Mouse (Mus musculus) hindbrain, postnatal 0 days (tissue): Measurements from ENCODE around the gene Arid1b. TPM values are rescaled to one million over a fixed set of nuclear protein-coding genes. Genes with fewer than 3 reads are reported as not detected.
A peak's percentile ranks its signal among the peaks of the same experiment; 100 is the strongest.

Experiments used
- ATAC-seq: fragments of 200-750 bp; cut with Nextera tagmentation; 2 replicates; pipeline ENCODE4 v1.8.0; 2017; ENCODE audit warnings: mild to moderate bottlenecking, moderate TSS enrichment, moderate library complexity
- DNase-seq: peaks from one replicate; pipeline ENCODE4 v3.0.0-alpha.2; 2015; ENCODE audit warnings: low spot score
- H3K27ac ChIP-seq: fragments of 300-500 bp; sonication (generic); 2 replicates; pipeline ENCODE4 v1.5.1; 2014; ENCODE audit warnings: mild to moderate bottlenecking
- H3K27me3 ChIP-seq: fragments of 300-500 bp; sonication (generic); 2 replicates; pipeline ENCODE4 v1.6.1; 2014; ENCODE audit warnings: low read length, mixed read lengths; ENCODE audit not compliant: insufficient read depth
- H3K36me3 ChIP-seq: fragments of 300-500 bp; sonication (generic); 2 replicates; pipeline ENCODE4 v1.6.1; 2014; ENCODE audit warnings: low read length, mixed read lengths; ENCODE audit not compliant: insufficient read depth
- H3K4me1 ChIP-seq: fragments of 300-500 bp; sonication (generic); 2 replicates; pipeline ENCODE4 v1.6.1; 2014; ENCODE audit warnings: antibody characterized with exemption, low read length, mixed read lengths; ENCODE audit not compliant: insufficient read depth
- H3K4me2 ChIP-seq: fragments of 300-500 bp; sonication (generic); 2 replicates; pipeline ENCODE4 v1.6.1; 2014; ENCODE audit warnings: low read depth, mild to moderate bottlenecking, low read length, moderate library complexity, mixed read lengths
- H3K4me3 ChIP-seq: fragments of 300-500 bp; sonication (generic); 2 replicates; pipeline ENCODE4 v1.5.1; 2014; ENCODE audit warnings: low read length
- H3K9ac ChIP-seq: fragments of 300-500 bp; sonication (generic); replicated peaks from 2 replicates; pipeline ENCODE4 v1.6.1; 2014; ENCODE audit warnings: mild to moderate bottlenecking, low read length, moderate library complexity, mixed read lengths
- H3K9me3 ChIP-seq: fragments of 300-500 bp; sonication (generic); 2 replicates; pipeline ENCODE4 v1.6.1; 2016; ENCODE audit warnings: low read length, mixed read lengths
- CTCF ChIP-seq: IDR thresholded peaks from 2 replicates; pipeline ENCODE4 v1.5.1; 2016; ENCODE audit warnings: antibody characterized with exemption, control low read depth, low read depth
- WGBS: fragments of 180-500 bp; shearing (Covaris S2); extraction: QIAGEN DNeasy Blood & Tissue Kit; methylation state at CpG from one replicate; pipeline ENCODE4 v1.1.7; 2014; 5-methylcytosine and 5-hydroxymethylcytosine counted together
- polyA plus RNA-seq: library from polyadenylated mRNA; unstranded; fragments of >200 nt; fragmentation: Nextera tagmentation; extraction: Ambion mirVana; gene quantifications from 2 replicates; pipeline ENCODE4 v1.2.1, GENCODE M21; 2015
- total RNA-seq: library from RNA; depleted of rRNA; stranded (reverse); fragments of >200 nt; gene quantifications from 2 replicates; pipeline ENCODE4 v1.2.3, GENCODE M21; 2014

Gene Arid1b
- total and polyA plus RNA-seq, 2 experiments from 2014 or later = 10.5 to 62.5 TPM

DNA sequence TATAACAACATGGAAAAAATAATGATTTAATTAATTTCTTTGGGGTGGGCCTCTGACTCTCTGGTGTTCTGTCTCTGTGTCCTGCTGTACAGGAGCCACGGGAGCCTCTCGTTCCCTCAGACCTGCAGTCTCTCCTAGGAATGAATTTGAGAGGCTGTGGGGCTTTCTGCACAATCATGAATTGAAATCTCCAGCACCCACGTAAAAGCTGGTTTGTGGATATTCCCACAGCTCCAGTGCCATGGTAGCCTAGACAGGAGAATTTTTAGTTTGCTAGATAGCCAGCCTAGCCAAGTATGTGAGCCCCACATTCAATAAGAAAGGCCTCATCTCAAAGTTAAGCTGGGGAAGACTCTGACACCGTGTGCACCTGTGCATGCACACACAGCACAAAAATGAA, 335.3 kb downstream of the Arid1b start:
- 78% methylated on average over 4 of the region's 4 CpGs for WGBS
- ATAC-seq (no peak), DNase-seq (no peak)
- Histone ChIP-seq H3K27me3 (no peaks in the 10 kb centered on the region), H3K9me3 (no peaks in the 10 kb centered on the region), H3K36me3 (peaks cover 53% of the 10 kb centered on the region), H3K27ac (no peak overlapping the region), H3K9ac (no peak overlapping the region), H3K4me3 (no peak overlapping the region), H3K4me2 (no peak overlapping the region), H3K4me1 (no peaks in the 10 kb centered on the region)
- no peak for TF ChIP-seq CTCF

- no peak overlapping the region for H3K4me2 ChIP-seq
- DNase-seq = no peak
- no peaks in the 10 kb centered on the region for H3K27me3 ChIP-seq
- H3K9ac ChIP-seq = no peak overlapping the region
- H3K36me3 ChIP-seq = peaks cover 59% of the 10 kb centered on the region
- 41% methylated on average over 6 of the region's 6 CpGs for WGBS
- H3K27ac ChIP-seq = no peak overlapping the region
- no peaks in the 10 kb centered on the region for H3K9me3 ChIP-seq
- H3K4me3 ChIP-seq = no peak overlapping the region
- no peak for TF ChIP-seq CTCF
- no peak for ATAC-seq
- H3K4me1 ChIP-seq = no peaks in the 10 kb centered on the region
Measured at GRCm38 (mm10) chr17:5330063-5330462, 335.9 kb downstream of the Arid1b start.

- no peak overlapping the region for H3K4me2 ChIP-seq
- no peak overlapping the region for H3K4me3 ChIP-seq
- DNase-seq = no peak
- no peaks in the 10 kb centered on the region for H3K4me1 ChIP-seq
- no peak overlapping the region for H3K9ac ChIP-seq
- TF ChIP-seq CTCF = no peak
- no peaks in the 10 kb centered on the region for H3K9me3 ChIP-seq
- no peak overlapping the region for H3K27ac ChIP-seq
- 83% methylated on average over 7 of the region's 7 CpGs for WGBS
- no peak for ATAC-seq
- H3K36me3 ChIP-seq = peaks cover 59% of the 10 kb centered on the region
- H3K27me3 ChIP-seq = no peaks in the 10 kb centered on the region
Measured at GRCm38 (mm10) chr17:5330644-5331043, 336.5 kb downstream of the Arid1b start.

GRCm38 (mm10) chr17:5331387-5331786, 337.3 kb downstream of the Arid1b start:
- DNase-seq = peak; percentile 66
- ATAC-seq = no peak
- WGBS = 80% methylated on average over 1 of the region's 1 CpGs
- no peak overlapping the region for H3K4me3 ChIP-seq
- no peak overlapping the region for H3K9ac ChIP-seq
- TF ChIP-seq CTCF = peak; percentile 72
- H3K4me2 ChIP-seq = no peak overlapping the region
- H3K27ac ChIP-seq = no peak overlapping the region
- H3K9me3 ChIP-seq = no peaks in the 10 kb centered on the region
- no peaks in the 10 kb centered on the region for H3K27me3 ChIP-seq
- peaks cover 66% of the 10 kb centered on the region for H3K36me3 ChIP-seq
- no peaks in the 10 kb centered on the region for H3K4me1 ChIP-seq

- Histone ChIP-seq H3K4me3 (no peak overlapping the region), H3K4me1 (no peaks in the 10 kb centered on the region), H3K9ac (no peak overlapping the region), H3K27ac (no peak overlapping the region), H3K27me3 (no peaks in the 10 kb centered on the region), H3K9me3 (no peaks in the 10 kb centered on the region), H3K4me2 (no peak overlapping the region), H3K36me3 (peaks cover 66% of the 10 kb centered on the region)
- ATAC-seq (peak; percentile 57; the same call in 1 of the 2 replicates), DNase-seq (peak; percentile 32)
- WGBS = 71% methylated on average over 7 of the region's 7 CpGs
- TF ChIP-seq CTCF = no peak
Measured at GRCm38 (mm10) chr17:5334567-5334966, 340.4 kb downstream of the Arid1b start.

- H3K4me2 ChIP-seq = no peak overlapping the region
- no peaks in the 10 kb centered on the region for H3K4me1 ChIP-seq
- peaks cover 37% of the 10 kb centered on the region for H3K36me3 ChIP-seq
- H3K9ac ChIP-seq = no peak overlapping the region
- no peak overlapping the region for H3K4me3 ChIP-seq
- ATAC-seq = no peak
- no peak overlapping the region for H3K27ac ChIP-seq
- 75% methylated on average over 1 of the region's 1 CpGs for WGBS
- H3K27me3 ChIP-seq = no peaks in the 10 kb centered on the region
- no peak for DNase-seq
- no peak for TF ChIP-seq CTCF
- no peaks in the 10 kb centered on the region for H3K9me3 ChIP-seq
Measured at GRCm38 (mm10) chr17:5344426-5344825, 350.3 kb downstream of the Arid1b start.

- H3K9ac ChIP-seq = no peak overlapping the region
- H3K4me2 ChIP-seq = no peak overlapping the region
- no peak overlapping the region for H3K4me3 ChIP-seq
- no peaks in the 10 kb centered on the region for H3K27me3 ChIP-seq
- no peak for DNase-seq
- H3K9me3 ChIP-seq = no peaks in the 10 kb centered on the region
- no peak for ATAC-seq
- H3K36me3 ChIP-seq = peaks cover 32% of the 10 kb centered on the region
- H3K27ac ChIP-seq = no peak overlapping the region
- no peaks in the 10 kb centered on the region for H3K4me1 ChIP-seq
- TF ChIP-seq CTCF = no peak
- 79% methylated on average over 5 of the region's 5 CpGs for WGBS
Measured at GRCm38 (mm10) chr17:5345810-5346209, 351.7 kb downstream of the Arid1b start.
